Mouse (Mus musculus) liver, embryonic 16.5 days (tissue): ENCODE data around the gene Hspa12b. TPM values are rescaled to one million over a fixed set of nuclear protein-coding genes. Genes with fewer than 3 reads are reported as not detected.

Source experiments
- ATAC-seq: fragments of 200-750 bp; cut with Nextera tagmentation; 2 replicates; pipeline ENCODE4 v1.8.0; 2017; ENCODE audit warnings: low read depth, mild to moderate bottlenecking, moderate number of reproducible peaks, moderate library complexity
- H3K27ac ChIP-seq: fragments of 300-500 bp; sonication (generic); 2 replicates; pipeline ENCODE4 v1.5.1; 2014; ENCODE audit warnings: mild to moderate bottlenecking, low read length
- H3K27me3 ChIP-seq: fragments of 300-500 bp; sonication (generic); 2 replicates; pipeline ENCODE4 v1.6.1; 2014; ENCODE audit warnings: low read depth, low read length, mixed read lengths; ENCODE audit not compliant: control insufficient read depth, insufficient read depth
- H3K36me3 ChIP-seq: fragments of 300-500 bp; sonication (generic); 2 replicates; pipeline ENCODE4 v1.6.1; 2014; ENCODE audit warnings: mild to moderate bottlenecking; ENCODE audit not compliant: control insufficient read depth, insufficient read depth
- H3K4me1 ChIP-seq: fragments of 300-500 bp; sonication (generic); 2 replicates; pipeline ENCODE4 v1.6.1; 2014; ENCODE audit warnings: low read depth, low read length, mixed read lengths; ENCODE audit not compliant: control insufficient read depth
- H3K4me2 ChIP-seq: fragments of 300-500 bp; sonication (generic); 2 replicates; pipeline ENCODE4 v1.6.1; 2014; ENCODE audit warnings: low read depth, low read length, mixed read lengths
- H3K4me3 ChIP-seq: fragments of 300-500 bp; sonication (generic); 2 replicates; pipeline ENCODE4 v1.5.1; 2014; ENCODE audit warnings: low read depth, mild to moderate bottlenecking, low read length
- H3K9ac ChIP-seq: fragments of 300-500 bp; sonication (generic); 2 replicates; pipeline ENCODE4 v1.6.1; 2014; ENCODE audit warnings: low read depth, low read length
- H3K9me3 ChIP-seq: fragments of 300-500 bp; sonication (generic); replicated peaks from 2 replicates; pipeline ENCODE4 v1.6.1; 2016; ENCODE audit warnings: low read length; ENCODE audit not compliant: control insufficient read depth
- WGBS: fragments of 180-500 bp; shearing (Covaris S2); extraction: QIAGEN DNeasy Blood & Tissue Kit; methylation state at CpG from one replicate; pipeline ENCODE4 v1.1.7; 2014; ENCODE audit not compliant: insufficient replicate concordance; 5-methylcytosine and 5-hydroxymethylcytosine counted together
- polyA plus RNA-seq: library from polyadenylated mRNA; unstranded; fragments of >200 nt; fragmentation: Nextera tagmentation; extraction: Ambion mirVana; gene quantifications from 2 replicates; pipeline ENCODE4 v1.2.1, GENCODE M21; 2015

The Hspa12b gene
- polyA plus RNA-seq, 1 experiment from 2014 or later, result 2.0 TPM

- Histone ChIP-seq H3K9me3 (no peaks in the 10 kb centered on the region), H3K36me3 (peaks cover 61% of the 10 kb centered on the region), H3K27ac (peak overlapping the region; percentile 97), H3K9ac (peak overlapping the region; percentile 65), H3K4me1 (peaks cover 36% of the 10 kb centered on the region), H3K27me3 (no peaks in the 10 kb centered on the region), H3K4me3 (peak overlapping the region; percentile 94), H3K4me2 (peak overlapping the region; percentile 71)
- no peak for ATAC-seq
- 73% methylated on average over 10 of the region's 10 CpGs for WGBS
Measured at GRCm38 (mm10) chr2:131190344-131191004, 63.4 kb downstream of the Hspa12b start.

GRCm38 (mm10) chr2:131191005-131191390 lies 63.9 kb downstream of the Hspa12b start:
- no peak overlapping the region; the same call in 1 of the 2 replicates for H3K4me3 ChIP-seq
- no peak overlapping the region for H3K9ac ChIP-seq
- no peaks in the 10 kb centered on the region for H3K27me3 ChIP-seq
- peak overlapping the region; percentile 71 for H3K4me2 ChIP-seq
- peaks cover 66% of the 10 kb centered on the region for H3K36me3 ChIP-seq
- H3K27ac ChIP-seq, result peak overlapping the region; percentile 97; the same call in 1 of the 2 replicates
- ATAC-seq, result no peak
- H3K4me1 ChIP-seq, result peaks cover 32% of the 10 kb centered on the region
- H3K9me3 ChIP-seq, result no peaks in the 10 kb centered on the region
- WGBS, result 67% methylated on average over 7 of the region's 7 CpGs

Other genes with a start within 250 kb of the Hspa12b start
- gene 4930402H24Rik, start 220.9 kb upstream of the Hspa12b start, polyA plus RNA-seq, result 12.3 and 13.4 TPM in 2 replicates
- gene Atrn, start 220.8 kb upstream of the Hspa12b start, polyA plus RNA-seq, result 2.6 and 3.0 TPM in 2 replicates
- gene Gfra4, start 84.2 kb upstream of the Hspa12b start, polyA plus RNA-seq, result 0.16 and 0.18 TPM in 2 replicates
- 0.61 and 0.81 TPM in 2 replicates for gene Adam33, start 63.5 kb upstream of the Hspa12b start, polyA plus RNA-seq
- gene Siglec1, start 40.5 kb upstream of the Hspa12b start, polyA plus RNA-seq, result 1.4 and 1.8 TPM in 2 replicates
- not detected in 2 replicates for gene Gm11037, start 6.2 kb downstream of the Hspa12b start, polyA plus RNA-seq
- gene 1700037H04Rik, start 32.8 kb downstream of the Hspa12b start, polyA plus RNA-seq, result 129 and 133 TPM in 2 replicates
- 3.0 and 3.2 TPM in 2 replicates for gene Cenpb, start 52.8 kb downstream of the Hspa12b start, polyA plus RNA-seq
- 255 and 284 TPM in 2 replicates for gene Cdc25b, start 59.7 kb downstream of the Hspa12b start, polyA plus RNA-seq
- 1.1 and 1.2 TPM in 2 replicates for gene Spef1, start 60.0 kb downstream of the Hspa12b start, polyA plus RNA-seq
- 16.4 and 18.4 TPM in 2 replicates for gene Ap5s1, start 79.8 kb downstream of the Hspa12b start, polyA plus RNA-seq
- gene Mavs, start 106.8 kb downstream of the Hspa12b start, polyA plus RNA-seq, result 29.1 and 32.0 TPM in 2 replicates
- gene Pank2, start 135.2 kb downstream of the Hspa12b start, polyA plus RNA-seq, result 15.6 and 16.9 TPM in 2 replicates
- 0.46 and 0.61 TPM in 2 replicates for gene Rnf24, start 225.6 kb downstream of the Hspa12b start, polyA plus RNA-seq